Mouse (Mus musculus) kidney, postnatal 14 days (tissue): ENCODE measurements at regions not wholly inside any gene's neighbourhood (a gene's known extent, or its start where the extent isn't known, plus 50 kb on each side); places are given as distances from the start of the nearest gene placed in this dataset.
A peak's percentile ranks its signal among the peaks of the same experiment; 100 is the strongest.

Source experiments
- DNase-seq: peaks from one replicate; pipeline ENCODE4 v3.0.0; 2022; ENCODE audit warnings: mixed read lengths

GRCm38 (mm10) chr10:45009676-45010075, 57.3 kb upstream of the Prep start:
- no peak for DNase-seq

- no peak for DNase-seq
These were observed 57.8 kb upstream of the Prep start for GRCm38 (mm10) chr10:45009235-45009634.

GRCm38 (mm10) chr10:45004037-45004653, 62.9 kb upstream of the Prep start:
- DNase-seq = no peak

GRCm38 (mm10) chr10:45003344-45003681, 63.7 kb upstream of the Prep start:
- DNase-seq = no peak

GRCm38 (mm10) chr10:45002637-45003343, 64.2 kb upstream of the Prep start:
- no peak for DNase-seq

- DNase-seq = peak; percentile 80
These were observed 65.8 kb upstream of the Prep start for GRCm38 (mm10) chr10:45000873-45001859.

GRCm38 (mm10) chr10:45000027-45000840, 66.8 kb upstream of the Prep start:
- DNase-seq = peak; percentile 26

GRCm38 (mm10) chr10:44997906-44998289, 69.1 kb upstream of the Prep start:
- no peak for DNase-seq

- peak; percentile 66 for DNase-seq
These were observed 69.7 kb upstream of the Prep start for GRCm38 (mm10) chr10:44997184-44997905.

GRCm38 (mm10) chr10:44995756-44996155, 71.2 kb upstream of the Prep start:
- no peak for DNase-seq

GRCm38 (mm10) chr10:44994385-44995281, 72.4 kb upstream of the Prep start:
- no peak for DNase-seq

- peak; percentile 22 for DNase-seq
These were observed 73.3 kb upstream of the Prep start for GRCm38 (mm10) chr10:44993470-44994260.

- no peak for DNase-seq
These were observed 77.5 kb upstream of the Prep start for GRCm38 (mm10) chr10:44989539-44989938.

GRCm38 (mm10) chr10:44988756-44989155, 78.2 kb upstream of the Prep start:
- DNase-seq = no peak

GRCm38 (mm10) chr10:44987615-44988014, 79.4 kb upstream of the Prep start:
- DNase-seq = no peak

GRCm38 (mm10) chr10:44981913-44982312, 85.1 kb upstream of the Prep start:
- DNase-seq = no peak

- no peak for DNase-seq
These were observed 90.2 kb upstream of the Prep start for GRCm38 (mm10) chr10:44976815-44977214.

GRCm38 (mm10) chr10:44971911-44972310, 95.1 kb upstream of the Prep start:
- DNase-seq = peak; percentile 55

GRCm38 (mm10) chr10:44959968-44960367, 107.0 kb upstream of the Prep start:
- no peak for DNase-seq

- no peak for DNase-seq
These were observed 121.7 kb upstream of the Prep start for GRCm38 (mm10) chr10:44945205-44945725.
